Mouse (Mus musculus) left cerebral cortex, adult 11 months (tissue): ENCODE results near the gene Sat2.
A peak's percentile ranks its signal among the peaks of the same experiment; 100 is the strongest.

Experiments used
- DNase-seq: peaks from one replicate; pipeline ENCODE4 v3.0.0; 2022; ENCODE audit warnings: low spot score

Gene Sat2

GRCm38 (mm10) chr11:69632284-69633089 is 10.7 kb downstream of the Sat2 start, which contains the start of gene Fxr2:
Gene Fxr2 (plus strand): TSS chr11:69632990.
- DNase-seq: peak; percentile 100

GRCm38 (mm10) chr11:69633128-69633866 is 11.5 kb downstream of the Sat2 start:
- DNase-seq: no peak

- no peak for DNase-seq
Observed at GRCm38 (mm10) chr11:69635471-69635870, 13.6 kb downstream of the Sat2 start.

- no peak for DNase-seq
Observed at GRCm38 (mm10) chr11:69645860-69646259, 24.0 kb downstream of the Sat2 start.

- DNase-seq: no peak
Observed at GRCm38 (mm10) chr11:69653399-69653798, 31.6 kb downstream of the Sat2 start.

- DNase-seq: no peak
Observed at GRCm38 (mm10) chr11:69654760-69655159, 32.9 kb downstream of the Sat2 start.

GRCm38 (mm10) chr11:69655264-69656064 is 33.6 kb downstream of the Sat2 start, which contains the start of gene Sox15:
Gene Sox15 (plus strand): TSS chr11:69655314.
- no peak for DNase-seq

- DNase-seq: no peak
Observed at GRCm38 (mm10) chr11:69656065-69656455, 34.2 kb downstream of the Sat2 start.

GRCm38 (mm10) chr11:69656617-69657461 is 35.0 kb downstream of the Sat2 start:
- DNase-seq: no peak

- no peak for DNase-seq
Observed at GRCm38 (mm10) chr11:69657462-69657881, 35.6 kb downstream of the Sat2 start.

GRCm38 (mm10) chr11:69661221-69661881 is 39.5 kb downstream of the Sat2 start:
- DNase-seq: no peak

- DNase-seq: peak; percentile 91
Observed at GRCm38 (mm10) chr11:69662213-69662966, 40.6 kb downstream of the Sat2 start, which contains the start of gene Mpdu1. Gene Mpdu1 (minus strand): TSS chr11:69662642.

GRCm38 (mm10) chr11:69662967-69663671 is 41.3 kb downstream of the Sat2 start:
- DNase-seq: no peak

GRCm38 (mm10) chr11:69663795-69664194 is 42.0 kb downstream of the Sat2 start:
- DNase-seq: no peak

- no peak for DNase-seq
Observed at GRCm38 (mm10) chr11:69664841-69665240, 43.0 kb downstream of the Sat2 start.

GRCm38 (mm10) chr11:69665457-69665960 is 43.7 kb downstream of the Sat2 start:
- DNase-seq: no peak

GRCm38 (mm10) chr11:69665961-69666664 is 44.3 kb downstream of the Sat2 start, which contains the start of gene Cd68:
Gene Cd68 (minus strand): TSS chr11:69666153.
- peak; percentile 77 for DNase-seq

GRCm38 (mm10) chr11:69666665-69667005 is 44.8 kb downstream of the Sat2 start:
- no peak for DNase-seq
